Mouse (Mus musculus): Measurements from ENCODE around the gene Slco2a1. TPM values are rescaled to one million over a fixed set of nuclear protein-coding genes. Genes with fewer than 3 reads are reported as not detected.

The Slco2a1 gene
- polyA plus RNA-seq, 1 experiment from 2014 or later: 6.1 TPM

- no peak overlapping the region for H3K4me2 ChIP-seq
- no peak for ATAC-seq (ENCODE audit: insufficient number of reproducible peaks, insufficient read depth, low FRiP score, low TSS enrichment, low read depth)
- H3K27me3 ChIP-seq: no peaks in the 10 kb centered on the region; the same call in 1 of the 2 replicates
- no peak overlapping the region for H3K4me3 ChIP-seq
- no peak overlapping the region for H3K9ac ChIP-seq
- H3K9me3 ChIP-seq: no peaks in the 10 kb centered on the region
- peaks cover 24% of the 10 kb centered on the region for H3K4me1 ChIP-seq
- WGBS: 22% methylated on average over 4 of the region's 4 CpGs
- no peaks in the 10 kb centered on the region for H3K36me3 ChIP-seq
- no peak overlapping the region for H3K27ac ChIP-seq
Measured at GRCm38 (mm10) chr9:102985939-102986338, 2.6 kb upstream of the Slco2a1 start.

DNA sequence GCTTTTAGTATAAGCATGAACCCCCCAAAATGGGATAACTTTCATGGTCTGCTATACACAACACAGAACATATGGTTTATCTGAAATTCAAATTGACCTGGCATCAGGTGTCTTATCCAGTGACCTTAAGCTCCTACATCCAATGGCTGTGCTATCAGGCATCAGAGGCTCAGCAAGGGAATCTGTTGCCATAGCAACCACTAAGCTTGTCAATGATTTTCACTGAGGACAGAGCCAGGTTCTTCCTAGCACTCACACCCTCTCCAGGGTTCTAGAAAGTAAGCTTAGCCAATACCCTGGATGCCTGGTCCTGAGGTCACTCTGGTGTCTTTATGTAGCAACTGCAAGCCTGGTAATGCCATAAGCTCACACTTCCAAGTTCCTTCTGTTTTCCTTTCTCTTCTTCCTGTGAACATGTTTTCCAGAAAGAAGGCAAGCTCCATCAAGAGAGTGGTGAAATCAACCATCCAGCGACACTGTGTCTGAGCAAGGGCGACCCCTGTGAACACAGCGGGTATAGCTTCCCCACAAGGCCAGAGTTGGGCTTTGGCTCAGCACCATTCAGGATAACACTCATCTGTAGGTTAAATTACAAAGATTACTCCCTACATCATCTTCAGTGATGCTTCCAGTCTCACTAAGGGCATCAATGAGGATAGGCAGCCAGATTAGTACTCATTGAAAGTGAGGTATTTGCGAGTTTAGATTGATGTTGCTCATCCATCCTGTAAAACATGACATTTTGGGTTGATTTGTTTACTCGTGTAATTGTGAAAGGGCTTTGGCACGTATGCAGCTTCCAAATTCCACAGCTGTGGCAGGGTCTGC lies 2.0 kb downstream of the Slco2a1 start:
- no peak overlapping the region for H3K4me3 ChIP-seq
- H3K4me2 ChIP-seq: no peak overlapping the region
- H3K9ac ChIP-seq: no peak overlapping the region
- H3K9me3 ChIP-seq: no peaks in the 10 kb centered on the region
- no peak overlapping the region for H3K27ac ChIP-seq
- no peaks in the 10 kb centered on the region; the same call in 1 of the 2 replicates for H3K27me3 ChIP-seq
- WGBS: 48% methylated on average over 6 of the region's 6 CpGs
- no peak for ATAC-seq (ENCODE audit: insufficient number of reproducible peaks, insufficient read depth, low FRiP score, low TSS enrichment, low read depth)
- no peaks in the 10 kb centered on the region for H3K36me3 ChIP-seq
- peaks cover 26% of the 10 kb centered on the region for H3K4me1 ChIP-seq

DNA sequence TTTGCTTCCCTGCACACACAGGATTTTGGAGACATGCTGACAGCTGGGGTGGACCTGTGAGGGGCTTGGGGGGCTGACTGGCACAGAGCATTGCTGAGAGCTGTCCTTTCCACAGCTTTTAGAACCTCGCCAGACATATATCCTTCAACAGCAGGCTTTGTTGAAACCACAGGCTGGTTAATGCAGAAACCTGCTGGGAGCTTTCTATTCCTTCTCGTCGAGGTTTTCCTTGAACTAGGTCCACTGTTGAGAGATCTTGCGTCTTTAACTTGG lies 2.6 kb downstream of the Slco2a1 start:
- no peak overlapping the region for H3K27ac ChIP-seq
- no peaks in the 10 kb centered on the region for H3K9me3 ChIP-seq
- 69% methylated on average over 4 of the region's 4 CpGs for WGBS
- no peak overlapping the region for H3K4me3 ChIP-seq
- no peak overlapping the region for H3K4me2 ChIP-seq
- no peak overlapping the region for H3K9ac ChIP-seq
- H3K27me3 ChIP-seq: no peaks in the 10 kb centered on the region; the same call in 1 of the 2 replicates
- peaks cover 26% of the 10 kb centered on the region for H3K4me1 ChIP-seq
- no peaks in the 10 kb centered on the region for H3K36me3 ChIP-seq
- no peak for ATAC-seq (ENCODE audit: insufficient number of reproducible peaks, insufficient read depth, low FRiP score, low TSS enrichment, low read depth)

GRCm38 (mm10) chr9:102992877-102993276 lies 4.4 kb downstream of the Slco2a1 start:
- 25% methylated on average over 6 of the region's 6 CpGs for WGBS
- Histone ChIP-seq H3K27ac (peak overlapping the region; percentile 62; the same call in 1 of the 2 replicates), H3K9me3 (no peaks in the 10 kb centered on the region)

GRCm38 (mm10) chr9:102993764-102994163 lies 5.3 kb downstream of the Slco2a1 start:
- Histone ChIP-seq H3K9me3 (no peaks in the 10 kb centered on the region), H3K27ac (no peak overlapping the region), H3K9ac (no peak overlapping the region), H3K4me2 (no peak overlapping the region), H3K4me3 (no peak overlapping the region), H3K36me3 (no peaks in the 10 kb centered on the region), H3K27me3 (no peaks in the 10 kb centered on the region; the same call in 1 of the 2 replicates), H3K4me1 (peaks cover 26% of the 10 kb centered on the region)
- whole genome bisulfite sequencing: 60% methylated on average over 5 of the region's 5 CpGs
- no peak for ATAC-seq (ENCODE audit: insufficient number of reproducible peaks, insufficient read depth, low FRiP score, low TSS enrichment, low read depth)

More at GRCm38 (mm10) chr9:102992877-102993276, 4.4 kb downstream of the Slco2a1 start:
- Histone ChIP-seq H3K9ac (no peak overlapping the region), H3K36me3 (no peaks in the 10 kb centered on the region), H3K4me1 (peaks cover 26% of the 10 kb centered on the region), H3K4me2 (no peak overlapping the region), H3K27me3 (no peaks in the 10 kb centered on the region; the same call in 1 of the 2 replicates), H3K4me3 (no peak overlapping the region)
- no peak for ATAC-seq (ENCODE audit: insufficient number of reproducible peaks, insufficient read depth, low FRiP score, low TSS enrichment, low read depth)

GRCm38 (mm10) chr9:102995800-102996635 lies 7.5 kb downstream of the Slco2a1 start:
- H3K36me3 ChIP-seq: no peaks in the 10 kb centered on the region
- H3K9ac ChIP-seq: no peak overlapping the region
- no peak for ATAC-seq (ENCODE audit: insufficient number of reproducible peaks, insufficient read depth, low FRiP score, low TSS enrichment, low read depth)
- no peak overlapping the region for H3K4me3 ChIP-seq
- WGBS: 86% methylated on average over 12 of the region's 12 CpGs
- no peak overlapping the region for H3K4me2 ChIP-seq
- no peaks in the 10 kb centered on the region; the same call in 1 of the 2 replicates for H3K27me3 ChIP-seq
- peaks cover 10% of the 10 kb centered on the region for H3K4me1 ChIP-seq
- H3K9me3 ChIP-seq: no peaks in the 10 kb centered on the region
- no peak overlapping the region for H3K27ac ChIP-seq

- 80% methylated on average over 7 of the region's 7 CpGs for WGBS
Measured at GRCm38 (mm10) chr9:103000384-103000783, 11.9 kb downstream of the Slco2a1 start.

GRCm38 (mm10) chr9:103004343-103004742 lies 15.8 kb downstream of the Slco2a1 start:
- Histone ChIP-seq H3K9me3 (no peaks in the 10 kb centered on the region), H3K4me1 (peaks cover 21% of the 10 kb centered on the region), H3K27ac (no peak overlapping the region), H3K4me2 (no peak overlapping the region), H3K9ac (no peak overlapping the region), H3K36me3 (no peaks in the 10 kb centered on the region), H3K4me3 (no peak overlapping the region), H3K27me3 (peaks cover 14% of the 10 kb centered on the region)
- 75% methylated on average over 6 of the region's 6 CpGs for WGBS
- no peak for ATAC-seq (ENCODE audit: insufficient number of reproducible peaks, insufficient read depth, low FRiP score, low TSS enrichment, low read depth)

More at GRCm38 (mm10) chr9:103000384-103000783, 11.9 kb downstream of the Slco2a1 start:
- no peaks in the 10 kb centered on the region for H3K4me1 ChIP-seq
- no peaks in the 10 kb centered on the region for H3K36me3 ChIP-seq
- no peak overlapping the region for H3K4me3 ChIP-seq
- no peak for ATAC-seq (ENCODE audit: insufficient number of reproducible peaks, insufficient read depth, low FRiP score, low TSS enrichment, low read depth)
- no peaks in the 10 kb centered on the region; the same call in 1 of the 2 replicates for H3K27me3 ChIP-seq
- no peaks in the 10 kb centered on the region for H3K9me3 ChIP-seq
- H3K9ac ChIP-seq: no peak overlapping the region
- no peak overlapping the region for H3K4me2 ChIP-seq
- no peak overlapping the region for H3K27ac ChIP-seq

DNA sequence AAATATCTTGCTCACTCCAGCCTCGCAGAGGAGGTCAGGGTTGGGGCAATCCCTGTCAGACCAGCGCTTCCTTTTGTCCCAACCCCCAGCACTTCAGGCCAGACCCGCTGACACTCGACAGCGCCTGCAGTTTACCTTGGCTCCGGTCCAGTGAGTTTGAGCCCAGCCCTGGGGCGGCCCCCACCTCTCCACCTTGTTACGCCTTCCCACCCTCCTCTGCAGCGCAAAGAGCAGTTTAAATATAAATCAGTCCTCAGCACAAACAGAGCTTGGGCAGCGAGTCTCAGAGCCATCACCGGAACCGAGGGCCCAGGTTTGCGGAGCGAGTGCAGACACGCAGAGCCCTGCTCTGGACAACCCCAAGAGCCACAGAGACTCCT lies 19.2 kb downstream of the Slco2a1 start:
- Histone ChIP-seq H3K4me1 (peaks cover 33% of the 10 kb centered on the region), H3K4me3 (peak overlapping the region; percentile 51), H3K9ac (peak overlapping the region; percentile 74), H3K27me3 (peaks cover 14% of the 10 kb centered on the region), H3K9me3 (no peaks in the 10 kb centered on the region), H3K36me3 (no peaks in the 10 kb centered on the region), H3K27ac (peak overlapping the region; percentile 44; the same call in 1 of the 2 replicates), H3K4me2 (peak overlapping the region; percentile 98)
- 0 out of 2 replicates have a peak, but pooled peaks have one; percentile 56 for ATAC-seq (ENCODE audit: insufficient number of reproducible peaks, insufficient read depth, low FRiP score, low TSS enrichment, low read depth)
- 3% methylated on average over 15 of the region's 15 CpGs for WGBS

- Histone ChIP-seq H3K27ac (peak overlapping the region; percentile 44; the same call in 1 of the 2 replicates), H3K27me3 (peaks cover 14% of the 10 kb centered on the region), H3K4me3 (peak overlapping the region; percentile 51)
Measured at GRCm38 (mm10) chr9:103008079-103008855, 19.8 kb downstream of the Slco2a1 start.

GRCm38 (mm10) chr9:103010161-103010560 lies 21.6 kb downstream of the Slco2a1 start:
- H3K36me3 ChIP-seq: no peaks in the 10 kb centered on the region
- no peaks in the 10 kb centered on the region for H3K9me3 ChIP-seq
- ATAC-seq (ENCODE audit: insufficient number of reproducible peaks, insufficient read depth, low FRiP score, low TSS enrichment, low read depth): no peak
- H3K4me1 ChIP-seq: peaks cover 33% of the 10 kb centered on the region
- peaks cover 14% of the 10 kb centered on the region for H3K27me3 ChIP-seq
- H3K9ac ChIP-seq: no peak overlapping the region
- no peak overlapping the region for H3K27ac ChIP-seq
- WGBS: 70% methylated on average over 3 of the region's 3 CpGs
- H3K4me2 ChIP-seq: peak overlapping the region; percentile 98; the same call in 1 of the 2 replicates
- H3K4me3 ChIP-seq: no peak overlapping the region

More at GRCm38 (mm10) chr9:103008079-103008855, 19.8 kb downstream of the Slco2a1 start:
- peaks cover 33% of the 10 kb centered on the region for H3K4me1 ChIP-seq
- H3K4me2 ChIP-seq: peak overlapping the region; percentile 98
- H3K36me3 ChIP-seq: no peaks in the 10 kb centered on the region
- WGBS: 1% methylated on average over 50 of the region's 50 CpGs
- H3K9me3 ChIP-seq: no peaks in the 10 kb centered on the region
- peak; percentile 28 for ATAC-seq (ENCODE audit: insufficient number of reproducible peaks, insufficient read depth, low FRiP score, low TSS enrichment, low read depth)
- peak overlapping the region; percentile 74 for H3K9ac ChIP-seq

All from embryonic facial prominence, embryonic 13.5 days (tissue).